Mouse (Mus musculus) neural tube, embryonic 14.5 days (tissue): ENCODE data around the gene Alox15. TPM values are rescaled to one million over a fixed set of nuclear protein-coding genes. Genes with fewer than 3 reads are reported as not detected.

Experiments
- ATAC-seq: fragments of 200-750 bp; cut with Nextera tagmentation; 2 replicates; pipeline ENCODE4 v1.8.0; 2017; ENCODE audit warnings: low read depth, mild to moderate bottlenecking, moderate TSS enrichment, moderate library complexity
- H3K27ac ChIP-seq: fragments of 300-500 bp; sonication (generic); 2 replicates; pipeline ENCODE4 v1.5.1; 2014; ENCODE audit warnings: low read depth, mild to moderate bottlenecking, control low read depth, low read length, moderate library complexity, mixed read lengths
- H3K27me3 ChIP-seq: fragments of 300-500 bp; sonication (generic); 2 replicates; pipeline ENCODE4 v1.6.1; 2014; ENCODE audit warnings: low read length; ENCODE audit not compliant: control insufficient read depth, insufficient read depth
- H3K36me3 ChIP-seq: fragments of 300-500 bp; sonication (generic); 2 replicates; pipeline ENCODE4 v1.6.1; 2014; ENCODE audit warnings: low read length, mixed read lengths; ENCODE audit not compliant: control insufficient read depth, insufficient read depth
- H3K4me1 ChIP-seq: fragments of 300-500 bp; sonication (generic); 2 replicates; pipeline ENCODE4 v1.6.1; 2014; ENCODE audit warnings: low read length; ENCODE audit not compliant: control insufficient read depth, insufficient read depth
- H3K4me2 ChIP-seq: fragments of 300-500 bp; sonication (generic); 2 replicates; pipeline ENCODE4 v1.6.1; 2014; ENCODE audit warnings: mild to moderate bottlenecking, low read depth, low read length, control low read depth
- H3K4me3 ChIP-seq: fragments of 300-500 bp; sonication (generic); 2 replicates; pipeline ENCODE4 v1.5.1; 2014; ENCODE audit warnings: low read depth, low read length, control low read depth, mixed read lengths
- H3K9ac ChIP-seq: fragments of 300-500 bp; sonication (generic); replicated peaks from 2 replicates; pipeline ENCODE4 v1.6.1; 2014; ENCODE audit warnings: low read depth, mild to moderate bottlenecking, control low read depth, low read length, mixed read lengths
- H3K9me3 ChIP-seq: fragments of 300-500 bp; sonication (generic); 2 replicates; pipeline ENCODE4 v1.6.1; 2016; ENCODE audit warnings: low read length; ENCODE audit not compliant: control insufficient read depth
- WGBS: fragments of 180-500 bp; shearing (Covaris S2); extraction: QIAGEN DNeasy Blood & Tissue Kit; methylation state at CpG from one replicate; pipeline ENCODE4 v1.1.7; 2014; 5-methylcytosine and 5-hydroxymethylcytosine counted together
- polyA plus RNA-seq: library from polyadenylated mRNA; unstranded; fragments of >200 nt; fragmentation: Nextera tagmentation; extraction: Ambion mirVana; gene quantifications from 2 replicates; pipeline ENCODE4 v1.2.1, GENCODE M21; 2014

The Alox15 gene
- polyA plus RNA-seq, 1 experiment from 2014 or later: not detected

GRCm38 (mm10) chr11:70297405-70297804, 54.4 kb downstream of the Alox15 start:
- Histone ChIP-seq H3K4me2 (no peak overlapping the region), H3K4me3 (no peak overlapping the region), H3K9ac (no peak overlapping the region), H3K4me1 (no peaks in the 10 kb centered on the region), H3K27me3 (no peaks in the 10 kb centered on the region), H3K27ac (no peak overlapping the region), H3K36me3 (no peaks in the 10 kb centered on the region), H3K9me3 (no peaks in the 10 kb centered on the region; the same call in 1 of the 2 replicates)
- ATAC-seq: no peak
- 64% methylated on average over 4 of the region's 4 CpGs for WGBS

Other genes with a start within 250 kb of the Alox15 start
- 0.20 and 0.68 TPM in 2 replicates for gene Mgl2, start 221.7 kb downstream of the Alox15 start, polyA plus RNA-seq
- 1.1 TPM in 1 of 2 replicates, not detected in the other for gene Clec10a, start 195.8 kb downstream of the Alox15 start, polyA plus RNA-seq
- 3.0 and 4.0 TPM in 2 replicates for gene Slc16a11, start 139.3 kb downstream of the Alox15 start, polyA plus RNA-seq
- gene Slc16a13, start 131.0 kb downstream of the Alox15 start, polyA plus RNA-seq: 10.4 and 13.2 TPM in 2 replicates
- gene Bcl6b, start 122.2 kb downstream of the Alox15 start, polyA plus RNA-seq: 1.8 and 5.7 TPM in 2 replicates
- gene 0610010K14Rik, start 114.1 kb downstream of the Alox15 start, polyA plus RNA-seq: 160 and 161 TPM in 2 replicates
- gene Gm21988, start 112.2 kb downstream of the Alox15 start, polyA plus RNA-seq: 12.7 and 13.3 TPM in 2 replicates
- 389 and 413 TPM in 2 replicates for gene Rnasek, start 112.2 kb downstream of the Alox15 start, polyA plus RNA-seq
- gene Alox12, start 96.7 kb downstream of the Alox15 start, polyA plus RNA-seq: 0.08 and 2.1 TPM in 2 replicates
- not detected in 2 replicates for gene Alox12e, start 29.4 kb downstream of the Alox15 start, polyA plus RNA-seq
- gene Pelp1, start 58.0 kb upstream of the Alox15 start, polyA plus RNA-seq: 29.3 and 32.1 TPM in 2 replicates
- gene Arrb2, start 80.6 kb upstream of the Alox15 start, polyA plus RNA-seq: 44.1 and 54.5 TPM in 2 replicates
- gene Med11, start 99.9 kb upstream of the Alox15 start, polyA plus RNA-seq: 41.4 and 46.6 TPM in 2 replicates
- gene Zmynd15, start 107.4 kb upstream of the Alox15 start, polyA plus RNA-seq: 0.31 and 1.5 TPM in 2 replicates
- 1.2 and 14.6 TPM in 2 replicates for gene Cxcl16, start 108.0 kb upstream of the Alox15 start, polyA plus RNA-seq
- gene Tm4sf5, start 153.2 kb upstream of the Alox15 start, polyA plus RNA-seq: 1.8 and 3.7 TPM in 2 replicates
- not detected in 2 replicates for gene Vmo1, start 162.6 kb upstream of the Alox15 start, polyA plus RNA-seq
- 0.27 TPM in 1 of 2 replicates, not detected in the other for gene Gltpd2, start 167.2 kb upstream of the Alox15 start, polyA plus RNA-seq
- gene Psmb6, start 173.3 kb upstream of the Alox15 start, polyA plus RNA-seq: 743 and 801 TPM in 2 replicates
- not detected in 2 replicates for gene Gm40193, start 180.9 kb upstream of the Alox15 start, polyA plus RNA-seq
- 13.7 and 16.6 TPM in 2 replicates for gene Pld2, start 188.0 kb upstream of the Alox15 start, polyA plus RNA-seq
- 20.2 and 22.0 TPM in 2 replicates for gene Mink1, start 210.8 kb upstream of the Alox15 start, polyA plus RNA-seq